Mouse (Mus musculus): ENCODE measurements around the gene Slc1a5. TPM values are rescaled to one million over a fixed set of nuclear protein-coding genes. Genes with fewer than 3 reads are reported as not detected.

Gene Slc1a5
- polyA plus RNA-seq, 1 experiment from 2014 or later = 48.3 TPM

- H3K4me1 ChIP-seq = peaks cover 41% of the 10 kb centered on the region
- no peak overlapping the region for H3K27ac ChIP-seq
- peaks cover 60% of the 10 kb centered on the region for H3K36me3 ChIP-seq
- 94% methylated on average over 5 of the region's 5 CpGs for WGBS
- H3K9me3 ChIP-seq (replicated peaks) = no peaks in the 10 kb centered on the region
- no peaks in the 10 kb centered on the region for H3K27me3 ChIP-seq (ENCODE audit: low read depth, poor library complexity, severe bottlenecking)
- H3K4me3 ChIP-seq = no peak overlapping the region
- DNase-seq (ENCODE audit: low spot score) = no peak
Measured at GRCm38 (mm10) chr7:16846775-16847174, 65.6 kb downstream of the Slc1a5 start.

GRCm38 (mm10) chr7:16847507-16847906 is 66.4 kb downstream of the Slc1a5 start:
- no peaks in the 10 kb centered on the region for H3K9me3 ChIP-seq (replicated peaks)
- peaks cover 34% of the 10 kb centered on the region for H3K4me1 ChIP-seq
- H3K27me3 ChIP-seq (ENCODE audit: low read depth, poor library complexity, severe bottlenecking) = no peaks in the 10 kb centered on the region
- H3K4me3 ChIP-seq = no peak overlapping the region
- WGBS = 83% methylated on average over 19 of the region's 19 CpGs
- DNase-seq (ENCODE audit: low spot score) = no peak
- H3K27ac ChIP-seq = no peak overlapping the region
- H3K36me3 ChIP-seq = peaks cover 61% of the 10 kb centered on the region

Other genes with a start within 250 kb of the Slc1a5 start
- 32.4 and 35.1 TPM in 2 replicates for gene Arhgap35, start 166.3 kb upstream of the Slc1a5 start, polyA plus RNA-seq (2016; fragmentation: Nextera tagmentation; extraction: Ambion mirVana)
- not detected in 2 replicates for gene Ceacam15, start 105.6 kb upstream of the Slc1a5 start, polyA plus RNA-seq (2016; fragmentation: Nextera tagmentation; extraction: Ambion mirVana)
- gene Ceacam9, start 59.4 kb upstream of the Slc1a5 start, polyA plus RNA-seq (2016; fragmentation: Nextera tagmentation; extraction: Ambion mirVana) = not detected in 2 replicates
- 250 and 252 TPM in 2 replicates for gene Ap2s1, start 42.9 kb upstream of the Slc1a5 start, polyA plus RNA-seq (2016; fragmentation: Nextera tagmentation; extraction: Ambion mirVana)
- 130 and 145 TPM in 2 replicates for gene Strn4, start 34.5 kb downstream of the Slc1a5 start, polyA plus RNA-seq (2016; fragmentation: Nextera tagmentation; extraction: Ambion mirVana)
- gene Fkrp, start 35.4 kb downstream of the Slc1a5 start, polyA plus RNA-seq (2016; fragmentation: Nextera tagmentation; extraction: Ambion mirVana) = 27.2 and 33.1 TPM in 2 replicates
- gene Prkd2, start 61.6 kb downstream of the Slc1a5 start, polyA plus RNA-seq (2016; fragmentation: Nextera tagmentation; extraction: Ambion mirVana) = 15.0 and 15.6 TPM in 2 replicates
- gene Dact3, start 94.0 kb downstream of the Slc1a5 start, polyA plus RNA-seq (2016; fragmentation: Nextera tagmentation; extraction: Ambion mirVana) = 7.0 and 8.2 TPM in 2 replicates
- 15.4 and 18.5 TPM in 2 replicates for gene Gng8, start 110.4 kb downstream of the Slc1a5 start, polyA plus RNA-seq (2016; fragmentation: Nextera tagmentation; extraction: Ambion mirVana)
- 0.18 and 0.43 TPM in 2 replicates for gene Ptgir, start 125.2 kb downstream of the Slc1a5 start, polyA plus RNA-seq (2016; fragmentation: Nextera tagmentation; extraction: Ambion mirVana)
- gene Calm3, start 142.8 kb downstream of the Slc1a5 start, polyA plus RNA-seq (2016; fragmentation: Nextera tagmentation; extraction: Ambion mirVana) = 127 and 134 TPM in 2 replicates
- 2.6 and 5.7 TPM in 2 replicates for gene Pnmal2, start 163.3 kb downstream of the Slc1a5 start, polyA plus RNA-seq (2016; fragmentation: Nextera tagmentation; extraction: Ambion mirVana)
- 0.79 and 1.5 TPM in 2 replicates for gene Pnmal1, start 178.3 kb downstream of the Slc1a5 start, polyA plus RNA-seq (2016; fragmentation: Nextera tagmentation; extraction: Ambion mirVana)
- gene Gm42372, start 201.7 kb downstream of the Slc1a5 start, polyA plus RNA-seq (2016; fragmentation: Nextera tagmentation; extraction: Ambion mirVana) = 0.96 and 0.98 TPM in 2 replicates
- 13.7 and 13.8 TPM in 2 replicates for gene Ccdc8, start 211.4 kb downstream of the Slc1a5 start, polyA plus RNA-seq (2016; fragmentation: Nextera tagmentation; extraction: Ambion mirVana)
- gene Ppp5c, start 246.6 kb downstream of the Slc1a5 start, polyA plus RNA-seq (2016; fragmentation: Nextera tagmentation; extraction: Ambion mirVana) = 149 and 158 TPM in 2 replicates